Mouse (Mus musculus): ENCODE data around the gene 4930407I10Rik.

4930407I10Rik gene

GRCm38 (mm10) chr15:82058719-82059201, at the start of gene 4930407I10Rik:
Gene 4930407I10Rik (plus strand): TSS chr15:82059151.
- DNase-seq (ENCODE audit: low spot score) = no peak

GRCm38 (mm10) chr15:82011947-82012346, 47.0 kb upstream of the 4930407I10Rik start:
- no peak for DNase-seq (ENCODE audit: low spot score)

- DNase-seq (ENCODE audit: low spot score) = no peak
These were observed 44.1 kb upstream of the 4930407I10Rik start for GRCm38 (mm10) chr15:82014745-82015391.

GRCm38 (mm10) chr15:82015392-82016100, 43.4 kb upstream of the 4930407I10Rik start:
- DNase-seq (ENCODE audit: low spot score) = peak; percentile 21

GRCm38 (mm10) chr15:82016101-82016808, 42.7 kb upstream of the 4930407I10Rik start:
- peak; percentile 99 for DNase-seq (ENCODE audit: low spot score)

GRCm38 (mm10) chr15:82016830-82017229, 42.1 kb upstream of the 4930407I10Rik start:
- DNase-seq (ENCODE audit: low spot score) = no peak

GRCm38 (mm10) chr15:82017461-82017860, 41.5 kb upstream of the 4930407I10Rik start:
- no peak for DNase-seq (ENCODE audit: low spot score)

- DNase-seq (ENCODE audit: low spot score) = no peak
These were observed 39.7 kb upstream of the 4930407I10Rik start for GRCm38 (mm10) chr15:82019288-82019687.

- DNase-seq (ENCODE audit: low spot score) = no peak
These were observed 36.3 kb upstream of the 4930407I10Rik start for GRCm38 (mm10) chr15:82022535-82023088.

- no peak for DNase-seq (ENCODE audit: low spot score)
These were observed 34.9 kb upstream of the 4930407I10Rik start for GRCm38 (mm10) chr15:82023965-82024635.

GRCm38 (mm10) chr15:82027276-82027675, 31.7 kb upstream of the 4930407I10Rik start:
- no peak for DNase-seq (ENCODE audit: low spot score)

- no peak for DNase-seq (ENCODE audit: low spot score)
These were observed 31.2 kb upstream of the 4930407I10Rik start for GRCm38 (mm10) chr15:82027726-82028125.

- no peak for DNase-seq (ENCODE audit: low spot score)
These were observed 26.6 kb upstream of the 4930407I10Rik start for GRCm38 (mm10) chr15:82032386-82032785.

- no peak for DNase-seq (ENCODE audit: low spot score)
These were observed 25.2 kb upstream of the 4930407I10Rik start, which contains the start of gene Desi1 for GRCm38 (mm10) chr15:82033762-82034161. Gene Desi1 (minus strand): TSS chr15:82033862.

GRCm38 (mm10) chr15:82035904-82036689, 22.9 kb upstream of the 4930407I10Rik start:
- DNase-seq (ENCODE audit: low spot score) = no peak

GRCm38 (mm10) chr15:82040650-82041049, 18.3 kb upstream of the 4930407I10Rik start:
- DNase-seq (ENCODE audit: low spot score) = no peak

GRCm38 (mm10) chr15:82044166-82044784, 14.7 kb upstream of the 4930407I10Rik start:
- peak; percentile 35 for DNase-seq (ENCODE audit: low spot score)

GRCm38 (mm10) chr15:82046246-82046891, 12.6 kb upstream of the 4930407I10Rik start:
- DNase-seq (ENCODE audit: low spot score) = peak; percentile 37

- peak; percentile 91 for DNase-seq (ENCODE audit: low spot score)
These were observed 11.7 kb upstream of the 4930407I10Rik start, which contains the start of gene Snu13 for GRCm38 (mm10) chr15:82047080-82047883. Gene Snu13 (minus strand): TSS chr15:82047598.

All from testis, postnatal 14 days (tissue).